Mouse (Mus musculus) heart, postnatal 0 days (tissue): ENCODE results near the gene Luc7l3. TPM values are rescaled to one million over a fixed set of nuclear protein-coding genes. Genes with fewer than 3 reads are reported as not detected.

Source experiments
- ATAC-seq: fragments of 200-750 bp; cut with Nextera tagmentation; 2 replicates; pipeline ENCODE4 v1.8.0; 2017; ENCODE audit warnings: low read depth, moderate number of reproducible peaks, moderate library complexity; ENCODE audit not compliant: insufficient read depth
- DNase-seq: peaks from one replicate; pipeline ENCODE4 v3.0.0-alpha.2; 2016; ENCODE audit warnings: low spot score
- H3K27ac ChIP-seq: fragments of 300-500 bp; sonication (generic); 2 replicates; pipeline ENCODE4 v1.5.1; 2014; ENCODE audit warnings: low read depth, mild to moderate bottlenecking
- H3K27me3 ChIP-seq: fragments of 300-500 bp; sonication (generic); 2 replicates; pipeline ENCODE4 v1.6.1; 2014; ENCODE audit warnings: low read length, mixed read lengths; ENCODE audit not compliant: control insufficient read depth, insufficient read depth
- H3K36me3 ChIP-seq: fragments of 300-500 bp; sonication (generic); replicated peaks from 2 replicates; pipeline ENCODE4 v1.6.1; 2014; ENCODE audit warnings: low read length, mixed read lengths; ENCODE audit not compliant: control insufficient read depth, insufficient read depth
- H3K4me1 ChIP-seq: fragments of 300-500 bp; sonication (generic); 2 replicates; pipeline ENCODE4 v1.6.1; 2014; ENCODE audit warnings: antibody characterized with exemption; ENCODE audit not compliant: control insufficient read depth, insufficient read depth
- H3K4me2 ChIP-seq: fragments of 300-500 bp; sonication (generic); 2 replicates; pipeline ENCODE4 v1.6.1; 2014; ENCODE audit warnings: low read depth, mild to moderate bottlenecking, low read length, moderate library complexity
- H3K4me3 ChIP-seq: fragments of 300-500 bp; sonication (generic); 2 replicates; pipeline ENCODE4 v1.5.1; 2014; ENCODE audit warnings: low read depth, low read length
- H3K9ac ChIP-seq: fragments of 300-500 bp; sonication (generic); replicated peaks from 2 replicates; pipeline ENCODE4 v1.6.1; 2014; ENCODE audit warnings: low read depth, low read length, mixed read lengths
- H3K9me3 ChIP-seq: fragments of 300-500 bp; sonication (generic); replicated peaks from 2 replicates; pipeline ENCODE4 v1.6.1; 2016; ENCODE audit warnings: low read length; ENCODE audit not compliant: control insufficient read depth
- CTCF ChIP-seq: IDR thresholded peaks from 2 replicates; pipeline ENCODE4 v1.5.1; 2016; ENCODE audit warnings: antibody characterized with exemption, control low read depth, low read depth
- EP300 ChIP-seq: IDR thresholded peaks from 2 replicates; pipeline ENCODE4 v1.6.1; 2016; ENCODE audit warnings: antibody characterized with exemption, low read depth
- WGBS: fragments of 180-500 bp; shearing (Covaris S2); extraction: QIAGEN DNeasy Blood & Tissue Kit; methylation state at CpG from one replicate; pipeline ENCODE4 v1.1.7; 2014; 5-methylcytosine and 5-hydroxymethylcytosine counted together
- polyA plus RNA-seq: library from polyadenylated mRNA; unstranded; fragments of >200 nt; fragmentation: Nextera tagmentation; extraction: Ambion mirVana; gene quantifications from 2 replicates; pipeline ENCODE4 v1.2.1, GENCODE M21; 2015
- total RNA-seq: library from RNA; depleted of rRNA; stranded (reverse); fragments of >200 nt; gene quantifications from 2 replicates; pipeline ENCODE4 v1.2.3, GENCODE M21; 2014; ENCODE audit warnings: low replicate concordance

Luc7l3 gene
- total and polyA plus RNA-seq, 2 experiments from 2014 or later: 29.2 to 51.9 TPM

- H3K9me3 ChIP-seq: no peaks in the 10 kb centered on the region
- H3K9ac ChIP-seq: peak overlapping the region; percentile 99
- no peaks in the 10 kb centered on the region for H3K36me3 ChIP-seq
- H3K4me2 ChIP-seq: peak overlapping the region; percentile 90
- WGBS: under 1% methylated on average over 67 of the region's 67 CpGs
- no peaks in the 10 kb centered on the region for H3K27me3 ChIP-seq
- H3K27ac ChIP-seq: peak overlapping the region; percentile 98
- H3K4me3 ChIP-seq: peak overlapping the region; percentile 99
- H3K4me1 ChIP-seq: peaks cover 24% of the 10 kb centered on the region; the same call in 1 of the 2 replicates
- DNase-seq (no peak), ATAC-seq (peak; percentile 67)
- no peak for TF ChIP-seq CTCF
- peak; percentile 51; the same call in 1 of the 2 replicates for TF ChIP-seq EP300
Measured at GRCm38 (mm10) chr11:94320969-94321930, 538 bp downstream of the Luc7l3 start.

GRCm38 (mm10) chr11:94318056-94318455 is 3.7 kb downstream of the Luc7l3 start:
- no peak overlapping the region for H3K4me2 ChIP-seq
- H3K9ac ChIP-seq: no peak overlapping the region
- DNase-seq: no peak
- H3K27me3 ChIP-seq: no peaks in the 10 kb centered on the region
- H3K4me3 ChIP-seq: no peak overlapping the region
- H3K9me3 ChIP-seq: no peaks in the 10 kb centered on the region
- H3K4me1 ChIP-seq: peaks cover 50% of the 10 kb centered on the region
- H3K27ac ChIP-seq: 0 out of 2 replicates have a peak overlapping the region, but pooled peaks have one; percentile 18
- 59% methylated on average over 5 of the region's 5 CpGs for WGBS
- H3K36me3 ChIP-seq: peaks cover 4% of the 10 kb centered on the region; the same call in 1 of the 2 replicates
- TF ChIP-seq CTCF (no peak), EP300 (no peak)
- no peak for ATAC-seq

GRCm38 (mm10) chr11:94317515-94317914 is 4.3 kb downstream of the Luc7l3 start:
- Histone ChIP-seq H3K36me3 (peaks cover 4% of the 10 kb centered on the region; the same call in 1 of the 2 replicates), H3K27me3 (no peaks in the 10 kb centered on the region), H3K27ac (0 out of 2 replicates have a peak overlapping the region, but pooled peaks have one; percentile 18), H3K4me2 (no peak overlapping the region), H3K9me3 (no peaks in the 10 kb centered on the region), H3K4me1 (peaks cover 46% of the 10 kb centered on the region), H3K9ac (no peak overlapping the region), H3K4me3 (no peak overlapping the region)
- TF ChIP-seq EP300 (no peak), CTCF (no peak)
- DNase-seq (no peak), ATAC-seq (no peak)
- 58% methylated on average over 4 of the region's 4 CpGs for WGBS

- no peaks in the 10 kb centered on the region for H3K27me3 ChIP-seq
- DNase-seq: no peak
- 62% methylated on average over 1 of the region's 1 CpGs for WGBS
- H3K36me3 ChIP-seq: peaks cover 4% of the 10 kb centered on the region; the same call in 1 of the 2 replicates
- ATAC-seq: no peak
- H3K4me1 ChIP-seq: peaks cover 42% of the 10 kb centered on the region
- TF ChIP-seq EP300 (no peak), CTCF (no peak)
- no peak overlapping the region for H3K9ac ChIP-seq
- no peak overlapping the region for H3K4me2 ChIP-seq
- no peak overlapping the region for H3K27ac ChIP-seq
- no peak overlapping the region for H3K4me3 ChIP-seq
- no peaks in the 10 kb centered on the region for H3K9me3 ChIP-seq
Measured at GRCm38 (mm10) chr11:94317014-94317413, 4.8 kb downstream of the Luc7l3 start.

- Histone ChIP-seq H3K4me2 (no peak overlapping the region), H3K9me3 (no peaks in the 10 kb centered on the region), H3K36me3 (peaks cover 4% of the 10 kb centered on the region; the same call in 1 of the 2 replicates), H3K9ac (no peak overlapping the region), H3K4me3 (no peak overlapping the region), H3K27ac (no peak overlapping the region), H3K27me3 (no peaks in the 10 kb centered on the region), H3K4me1 (peaks cover 42% of the 10 kb centered on the region)
- ATAC-seq (no peak), DNase-seq (no peak)
- TF ChIP-seq CTCF (no peak), EP300 (no peak)
- 72% methylated on average over 2 of the region's 2 CpGs for WGBS
Measured at GRCm38 (mm10) chr11:94316528-94316927, 5.3 kb downstream of the Luc7l3 start.
